Mouse (Mus musculus) kidney, adult 18-20 months (tissue): ENCODE results near the gene Dtx4.

ENCODE experiments used
- DNase-seq: peaks from one replicate; pipeline ENCODE4 v3.0.0; 2021

Gene Dtx4

GRCm38 (mm10) chr19:12493453-12494186, 7.6 kb downstream of the Dtx4 start:
- no peak for DNase-seq

GRCm38 (mm10) chr19:12491636-12492035, 9.6 kb downstream of the Dtx4 start:
- DNase-seq: no peak

- no peak for DNase-seq
These were observed 11.3 kb downstream of the Dtx4 start for GRCm38 (mm10) chr19:12489675-12490570.

GRCm38 (mm10) chr19:12488969-12489674, 12.1 kb downstream of the Dtx4 start:
- DNase-seq: peak; percentile 74

- DNase-seq: peak; percentile 46
These were observed 12.9 kb downstream of the Dtx4 start for GRCm38 (mm10) chr19:12488205-12488966.

- DNase-seq: no peak
These were observed 13.6 kb downstream of the Dtx4 start for GRCm38 (mm10) chr19:12487511-12488204.

GRCm38 (mm10) chr19:12486875-12487274, 14.4 kb downstream of the Dtx4 start:
- DNase-seq: peak; percentile 72

- no peak for DNase-seq
These were observed 15.6 kb downstream of the Dtx4 start for GRCm38 (mm10) chr19:12485631-12486030.

- no peak for DNase-seq
These were observed 16.0 kb downstream of the Dtx4 start for GRCm38 (mm10) chr19:12485223-12485622.

- DNase-seq: peak; percentile 35
These were observed 17.0 kb downstream of the Dtx4 start for GRCm38 (mm10) chr19:12484210-12484609.

- no peak for DNase-seq
These were observed 17.5 kb downstream of the Dtx4 start for GRCm38 (mm10) chr19:12483782-12484181.

GRCm38 (mm10) chr19:12478369-12478768, 22.9 kb downstream of the Dtx4 start:
- DNase-seq: no peak

- DNase-seq: peak; percentile 50
These were observed 24.5 kb downstream of the Dtx4 start for GRCm38 (mm10) chr19:12476721-12477270.

GRCm38 (mm10) chr19:12475380-12476250, 25.6 kb downstream of the Dtx4 start:
- peak; percentile 92 for DNase-seq

GRCm38 (mm10) chr19:12473951-12474350, 27.3 kb downstream of the Dtx4 start:
- no peak for DNase-seq

GRCm38 (mm10) chr19:12473201-12473641, 28.0 kb downstream of the Dtx4 start:
- DNase-seq: no peak

GRCm38 (mm10) chr19:12472381-12472976, 28.8 kb downstream of the Dtx4 start:
- DNase-seq: no peak

GRCm38 (mm10) chr19:12471866-12472265, 29.4 kb downstream of the Dtx4 start:
- DNase-seq: no peak

GRCm38 (mm10) chr19:12467436-12467835, 33.8 kb downstream of the Dtx4 start:
- DNase-seq: no peak

GRCm38 (mm10) chr19:12466204-12466603, 35.0 kb downstream of the Dtx4 start:
- peak; percentile 72 for DNase-seq
